Mouse (Mus musculus) limb, embryonic 13.5 days (tissue): ENCODE data around the gene Kirrel3. TPM values are rescaled to one million over a fixed set of nuclear protein-coding genes. Genes with fewer than 3 reads are reported as not detected.

Experiments
- ATAC-seq: fragments of 200-750 bp; cut with Nextera tagmentation; 2 replicates; pipeline ENCODE4 v1.8.0; 2017; ENCODE audit warnings: low read depth, moderate number of reproducible peaks, moderate TSS enrichment; ENCODE audit not compliant: low FRiP score
- H3K27ac ChIP-seq: fragments of 300-500 bp; sonication (generic); 2 replicates; pipeline ENCODE4 v1.5.1; 2015; ENCODE audit warnings: inconsistent platforms, mild to moderate bottlenecking, moderate library complexity
- H3K27me3 ChIP-seq: fragments of 300-500 bp; sonication (generic); 2 replicates; pipeline ENCODE4 v1.6.1; 2015; ENCODE audit warnings: mild to moderate bottlenecking, inconsistent platforms
- H3K36me3 ChIP-seq: fragments of 300-500 bp; sonication (generic); 2 replicates; pipeline ENCODE4 v1.6.1; 2015; ENCODE audit warnings: inconsistent platforms, mild to moderate bottlenecking, moderate library complexity
- H3K4me1 ChIP-seq: fragments of 300-500 bp; sonication (generic); 2 replicates; pipeline ENCODE4 v1.6.1; 2015; ENCODE audit warnings: inconsistent platforms
- H3K4me2 ChIP-seq: fragments of 300-500 bp; sonication (generic); replicated peaks from 2 replicates; pipeline ENCODE4 v1.6.1; 2015; ENCODE audit warnings: inconsistent platforms, mild to moderate bottlenecking, moderate library complexity
- H3K4me3 ChIP-seq: fragments of 300-500 bp; sonication (generic); 2 replicates; pipeline ENCODE4 v1.5.1; 2015; ENCODE audit warnings: moderate library complexity, mild to moderate bottlenecking, inconsistent platforms
- H3K9ac ChIP-seq: fragments of 300-500 bp; sonication (generic); 2 replicates; pipeline ENCODE4 v1.6.1; 2015; ENCODE audit warnings: mild to moderate bottlenecking, inconsistent platforms
- H3K9me3 ChIP-seq: fragments of 300-500 bp; sonication (generic); 2 replicates; pipeline ENCODE4 v1.6.1; 2016; ENCODE audit warnings: inconsistent platforms
- WGBS: fragments of 180-500 bp; shearing (Covaris S2); methylation state at CpG from one replicate; pipeline ENCODE4 v1.1.7; 2015; 5-methylcytosine and 5-hydroxymethylcytosine counted together
- polyA plus RNA-seq: library from polyadenylated mRNA; unstranded; fragments of >200 nt; fragmentation: Nextera tagmentation; extraction: Ambion mirVana; gene quantifications from 2 replicates; pipeline ENCODE4 v1.2.1, GENCODE M21; 2015

Kirrel3 gene
- polyA plus RNA-seq, 1 experiment from 2014 or later: 20.8 TPM

DNA sequence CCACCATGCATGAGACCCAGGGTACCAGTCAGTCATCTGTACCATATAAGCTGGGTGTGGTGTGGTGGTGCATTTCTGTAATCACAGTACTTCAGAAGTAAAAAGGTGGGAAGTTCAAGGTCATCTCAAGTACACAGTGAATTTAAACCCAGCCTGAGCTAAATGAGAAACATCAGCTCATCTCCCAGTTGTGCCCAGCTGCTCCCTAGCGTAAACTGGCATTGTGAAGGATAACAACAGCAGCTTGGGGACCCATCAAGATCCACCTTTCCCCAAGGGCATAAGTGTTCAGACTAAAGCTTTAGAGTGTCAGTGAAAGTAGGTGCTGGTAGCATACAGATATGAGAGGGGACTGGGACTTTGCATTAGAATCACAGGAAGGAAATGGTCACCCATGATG, 488.6 kb downstream of the Kirrel3 start:
- 88% methylated on average over 1 of the region's 1 CpGs for WGBS
- no peak overlapping the region for H3K27ac ChIP-seq
- ATAC-seq: no peak
- H3K9ac ChIP-seq: no peak overlapping the region
- no peaks in the 10 kb centered on the region for H3K9me3 ChIP-seq
- peaks cover 5% of the 10 kb centered on the region; the same call in 1 of the 2 replicates for H3K27me3 ChIP-seq
- H3K4me2 ChIP-seq: no peak overlapping the region
- no peaks in the 10 kb centered on the region for H3K36me3 ChIP-seq
- H3K4me3 ChIP-seq: no peak overlapping the region
- H3K4me1 ChIP-seq: peaks cover 20% of the 10 kb centered on the region

DNA sequence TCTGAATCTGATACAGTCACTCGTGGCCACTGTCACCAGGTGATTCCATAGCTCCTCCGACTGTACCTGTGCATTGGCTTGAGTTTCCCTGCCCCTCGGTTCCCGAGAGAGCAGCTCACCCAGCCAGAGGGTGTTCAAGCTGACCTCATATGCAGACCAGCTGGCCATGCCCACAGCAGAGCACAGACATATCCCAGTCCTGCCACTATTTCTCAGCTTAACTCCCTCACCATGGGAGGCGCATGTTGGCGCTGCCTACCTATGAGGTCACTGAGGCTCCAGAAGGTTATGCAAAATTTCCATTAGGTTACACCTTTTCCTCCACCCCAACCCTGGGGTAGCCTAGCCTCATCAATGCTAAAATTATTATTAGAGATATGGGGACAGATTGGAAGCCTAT, 489.6 kb downstream of the Kirrel3 start:
- Histone ChIP-seq H3K4me1 (peaks cover 20% of the 10 kb centered on the region), H3K9me3 (no peaks in the 10 kb centered on the region), H3K27ac (no peak overlapping the region), H3K4me2 (no peak overlapping the region), H3K9ac (no peak overlapping the region), H3K27me3 (peaks cover 5% of the 10 kb centered on the region; the same call in 1 of the 2 replicates), H3K4me3 (no peak overlapping the region), H3K36me3 (no peaks in the 10 kb centered on the region)
- whole genome bisulfite sequencing: 82% methylated on average over 6 of the region's 6 CpGs
- no peak for ATAC-seq

DNA sequence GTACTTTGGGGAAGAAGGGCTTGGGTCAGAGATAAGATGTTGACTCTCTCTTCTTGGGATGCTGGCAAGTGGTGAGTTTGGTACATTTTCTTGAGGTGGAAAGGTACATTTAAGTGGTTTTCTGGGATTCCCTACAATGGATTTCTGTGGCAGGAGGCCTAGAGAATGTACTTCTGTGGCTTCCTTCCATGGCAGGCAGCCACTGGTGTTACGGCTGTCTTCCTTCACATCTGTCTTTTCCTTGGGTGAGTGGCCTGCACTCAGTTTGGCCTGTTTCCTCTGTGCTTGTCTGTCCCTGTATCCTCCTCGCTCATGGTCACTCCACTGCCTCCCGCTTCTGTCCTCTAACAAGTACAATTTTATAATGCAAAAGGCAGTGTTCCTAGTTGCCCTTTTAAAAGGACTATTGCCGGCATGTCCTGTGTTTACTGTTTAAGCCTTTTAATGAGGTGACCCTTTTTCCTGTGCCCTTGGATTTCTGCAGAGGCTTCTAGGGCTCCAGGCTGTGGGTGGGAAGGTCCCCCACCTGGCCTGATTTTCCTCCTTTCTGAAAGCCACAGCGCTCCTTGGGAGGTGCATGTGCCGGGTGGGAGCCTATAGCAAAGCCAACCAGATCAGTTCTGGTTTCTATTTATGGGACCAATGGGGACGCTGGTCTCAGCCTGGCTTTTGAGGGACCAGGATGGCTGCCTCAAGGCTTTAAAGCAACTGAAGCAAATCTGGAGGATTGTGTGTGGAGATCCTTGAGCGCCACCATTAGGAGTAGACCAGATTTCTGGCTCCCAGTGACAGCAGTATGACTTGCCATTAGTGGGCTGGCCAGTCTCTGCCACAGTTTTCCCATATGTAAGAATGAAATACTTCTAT, 491.1 kb downstream of the Kirrel3 start:
- no peak overlapping the region for H3K4me3 ChIP-seq
- H3K9me3 ChIP-seq: no peaks in the 10 kb centered on the region
- peaks cover 2% of the 10 kb centered on the region; the same call in 1 of the 2 replicates for H3K27me3 ChIP-seq
- H3K4me2 ChIP-seq: no peak overlapping the region
- no peaks in the 10 kb centered on the region for H3K36me3 ChIP-seq
- H3K27ac ChIP-seq: no peak overlapping the region
- no peak overlapping the region for H3K9ac ChIP-seq
- 41% methylated on average over 8 of the region's 8 CpGs for WGBS
- peaks cover 15% of the 10 kb centered on the region for H3K4me1 ChIP-seq
- no peak for ATAC-seq

DNA sequence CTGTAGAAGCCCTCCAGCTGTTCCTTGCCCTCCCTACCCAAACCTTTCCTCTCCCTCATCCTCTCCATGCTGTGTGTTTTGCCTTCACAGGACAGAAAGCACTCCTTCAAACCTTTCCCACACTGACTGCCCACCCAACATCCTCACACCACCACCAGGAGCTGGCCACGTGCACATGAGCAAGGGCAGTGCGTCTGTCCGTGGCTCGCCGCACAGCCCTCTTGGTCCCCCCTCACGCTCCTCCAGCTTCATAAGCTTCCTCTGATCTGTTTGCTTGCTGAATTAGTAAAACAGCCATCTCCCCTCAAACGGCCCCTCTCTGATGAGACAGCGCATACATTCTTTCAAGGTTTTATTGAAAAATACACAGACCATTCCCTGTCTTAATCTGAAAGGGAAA, 492.0 kb downstream of the Kirrel3 start:
- no peaks in the 10 kb centered on the region for H3K36me3 ChIP-seq
- H3K4me2 ChIP-seq: no peak overlapping the region
- peaks cover 2% of the 10 kb centered on the region; the same call in 1 of the 2 replicates for H3K27me3 ChIP-seq
- H3K9ac ChIP-seq: no peak overlapping the region
- WGBS: 68% methylated on average over 8 of the region's 8 CpGs
- peaks cover 15% of the 10 kb centered on the region for H3K4me1 ChIP-seq
- ATAC-seq: no peak
- no peak overlapping the region for H3K27ac ChIP-seq
- no peak overlapping the region for H3K4me3 ChIP-seq
- no peaks in the 10 kb centered on the region for H3K9me3 ChIP-seq

DNA sequence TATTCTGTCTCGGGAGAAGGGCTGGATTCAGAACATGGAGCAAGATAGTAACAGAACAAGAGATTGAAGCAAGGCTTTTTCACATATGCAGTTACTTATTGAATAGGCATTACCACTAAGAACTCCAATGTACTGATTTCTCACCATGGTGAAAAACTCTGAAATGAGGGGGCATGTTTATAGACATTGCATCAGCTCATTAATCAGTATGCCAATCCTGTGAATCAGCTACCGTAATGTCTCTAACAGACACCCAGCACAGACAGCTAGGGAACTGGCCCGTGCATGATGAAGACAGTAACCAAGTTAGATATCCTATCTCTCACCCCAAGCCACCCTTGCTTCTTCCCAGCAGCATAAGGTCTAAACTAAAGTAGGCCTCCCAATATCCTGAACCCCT, 492.5 kb downstream of the Kirrel3 start:
- Histone ChIP-seq H3K4me2 (no peak overlapping the region), H3K4me1 (peaks cover 15% of the 10 kb centered on the region), H3K27ac (no peak overlapping the region), H3K36me3 (no peaks in the 10 kb centered on the region), H3K9me3 (no peaks in the 10 kb centered on the region), H3K4me3 (no peak overlapping the region), H3K27me3 (peaks cover 2% of the 10 kb centered on the region; the same call in 1 of the 2 replicates), H3K9ac (no peak overlapping the region)
- 84% methylated on average over 3 of the region's 3 CpGs for WGBS
- ATAC-seq: no peak

DNA sequence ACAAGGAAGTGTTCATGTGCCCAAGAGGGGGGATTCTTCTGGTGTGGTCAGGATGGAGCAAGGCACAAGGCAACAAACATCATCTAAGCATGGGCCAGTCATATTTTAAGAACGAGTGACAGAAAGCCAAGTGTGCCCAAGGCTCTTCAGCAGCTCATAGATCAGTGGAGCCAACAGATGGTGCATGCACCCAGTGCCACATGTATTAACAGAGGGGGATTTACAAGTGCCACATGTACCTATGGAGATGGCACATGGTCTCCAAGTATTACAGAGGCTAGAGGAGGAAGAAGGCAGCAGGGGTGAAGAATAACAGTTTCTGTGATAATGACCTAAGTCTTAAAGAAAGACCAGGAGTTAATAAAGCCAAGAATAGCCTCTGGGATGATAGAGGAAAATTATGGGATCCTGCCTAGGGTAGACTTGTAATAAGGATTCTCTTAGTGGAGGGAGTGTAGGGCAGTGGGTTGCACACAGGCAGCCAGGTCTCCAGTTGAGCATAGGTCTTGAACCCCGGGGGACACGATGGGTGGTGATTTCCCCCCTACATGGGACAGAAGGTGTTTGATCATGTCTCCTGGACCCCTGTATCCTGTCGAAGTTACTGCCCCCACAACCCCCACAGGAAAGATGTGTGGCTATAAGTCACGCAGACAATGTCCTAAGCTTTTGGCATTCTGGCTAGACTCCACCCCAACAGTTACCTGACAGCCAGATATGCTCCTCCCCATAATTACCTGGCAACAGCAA, 495.0 kb downstream of the Kirrel3 start:
- H3K9me3 ChIP-seq: no peaks in the 10 kb centered on the region
- H3K4me1 ChIP-seq: peaks cover 15% of the 10 kb centered on the region
- no peak overlapping the region for H3K4me3 ChIP-seq
- no peak for ATAC-seq
- no peaks in the 10 kb centered on the region for H3K36me3 ChIP-seq
- no peaks in the 10 kb centered on the region; the same call in 1 of the 2 replicates for H3K27me3 ChIP-seq
- 85% methylated on average over 5 of the region's 5 CpGs for WGBS
- no peak overlapping the region for H3K9ac ChIP-seq
- no peak overlapping the region for H3K4me2 ChIP-seq
- H3K27ac ChIP-seq: no peak overlapping the region

DNA sequence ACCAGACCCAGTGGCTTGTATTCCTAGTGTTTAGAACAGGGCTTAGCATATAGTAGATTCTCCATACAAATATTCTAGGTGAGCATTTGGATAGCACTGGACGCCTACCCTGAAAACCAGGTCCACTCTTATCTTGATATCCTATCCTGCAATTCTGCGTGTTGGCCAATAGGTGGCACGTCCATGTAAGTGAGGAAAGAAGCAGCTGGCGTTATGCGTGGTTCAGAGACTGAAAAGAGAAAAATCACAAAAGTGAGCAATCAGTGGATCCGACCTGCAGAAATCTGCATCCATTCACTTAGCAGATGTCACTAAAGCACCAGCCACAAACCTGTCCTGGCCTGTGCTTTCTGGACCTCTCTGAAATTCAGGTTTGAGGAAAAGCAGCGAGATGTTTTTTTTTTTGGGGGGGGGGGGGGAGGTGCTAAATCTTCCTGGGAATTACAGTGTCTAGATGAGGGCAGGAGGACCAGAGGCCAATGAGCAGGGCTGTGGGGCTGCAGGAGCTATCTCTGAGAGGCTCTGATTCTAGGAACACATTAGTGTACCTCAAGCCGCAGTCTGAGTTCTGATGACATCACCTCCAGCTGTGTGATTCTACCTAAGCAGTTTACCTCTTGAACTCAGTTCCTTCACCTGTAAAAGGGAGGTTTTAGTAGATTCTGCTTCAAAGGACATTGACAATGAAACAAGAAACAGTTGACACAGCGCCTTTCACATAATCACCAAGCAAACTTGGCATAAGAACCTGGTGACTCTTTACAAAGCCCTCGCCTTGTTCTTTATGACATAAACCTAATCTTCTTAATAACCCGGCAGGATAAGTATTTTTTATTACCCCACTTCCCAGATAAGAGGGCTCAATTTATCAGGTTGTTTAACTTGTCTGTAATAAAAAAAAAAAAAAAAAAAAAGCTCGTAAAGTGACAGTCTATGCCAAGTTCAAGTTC, 498.1 kb downstream of the Kirrel3 start:
- ATAC-seq: no peak
- H3K9me3 ChIP-seq: no peaks in the 10 kb centered on the region
- H3K36me3 ChIP-seq: no peaks in the 10 kb centered on the region
- H3K27me3 ChIP-seq: no peaks in the 10 kb centered on the region; the same call in 1 of the 2 replicates
- no peak overlapping the region for H3K9ac ChIP-seq
- H3K4me2 ChIP-seq: peak overlapping the region; percentile 41
- H3K4me3 ChIP-seq: no peak overlapping the region
- no peak overlapping the region for H3K27ac ChIP-seq
- 31% methylated on average over 12 of the region's 12 CpGs for WGBS
- H3K4me1 ChIP-seq: no peaks in the 10 kb centered on the region

DNA sequence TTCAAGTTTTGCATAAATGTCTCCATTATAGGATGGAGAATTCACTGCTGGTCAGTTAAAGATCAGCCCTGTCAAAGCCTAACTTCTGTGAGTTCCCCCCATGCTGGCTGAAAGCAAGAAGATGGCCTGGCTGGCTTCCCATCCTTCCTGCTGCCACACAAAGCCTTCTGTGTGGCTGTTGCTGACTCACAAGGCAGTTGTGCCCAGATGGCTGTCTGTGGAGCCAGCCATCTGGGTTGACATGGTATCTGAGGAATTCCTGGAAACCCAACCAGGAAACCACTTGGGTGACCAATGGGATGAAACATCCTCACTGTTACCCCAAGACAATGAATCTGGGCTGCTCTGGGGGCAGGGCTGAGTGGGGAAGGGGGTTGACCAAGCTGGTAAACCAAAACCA, 500.5 kb downstream of the Kirrel3 start:
- H3K9me3 ChIP-seq: no peaks in the 10 kb centered on the region

DNA sequence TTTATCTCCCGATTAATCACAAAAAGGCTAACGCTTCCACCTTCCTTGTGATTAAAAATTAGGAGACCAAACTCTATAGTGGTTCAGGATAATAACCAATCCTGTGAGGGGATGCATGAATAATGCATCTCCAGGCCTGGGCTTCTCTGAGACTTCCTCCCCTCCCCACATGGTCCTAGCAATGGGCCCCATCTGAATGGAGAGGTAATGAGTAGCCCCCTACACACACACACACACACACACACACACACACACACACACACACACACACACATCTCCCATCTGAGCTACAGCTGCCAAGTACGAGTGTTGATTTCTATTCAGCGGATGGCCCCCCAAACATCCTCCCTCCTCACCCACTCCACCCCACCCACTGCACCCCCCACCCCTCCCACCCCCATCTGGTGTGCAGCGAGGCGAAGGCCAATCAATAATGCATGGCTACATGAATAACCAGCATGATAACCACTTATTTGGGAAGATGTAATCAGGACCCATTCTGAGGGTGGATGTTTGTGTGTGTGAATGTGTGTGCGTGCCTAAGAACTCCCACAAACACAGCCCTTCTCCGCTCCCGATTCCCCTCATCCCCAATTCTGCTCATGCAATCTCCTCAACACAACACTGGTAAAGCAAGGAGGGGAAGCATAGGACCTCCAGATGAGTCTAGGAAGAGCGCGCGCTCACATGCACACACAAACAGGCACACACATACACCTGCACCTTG, 501.9 kb downstream of the Kirrel3 start:
- Histone ChIP-seq H3K4me3 (no peak overlapping the region), H3K9me3 (no peaks in the 10 kb centered on the region), H3K4me2 (no peak overlapping the region), H3K27me3 (no peaks in the 10 kb centered on the region; the same call in 1 of the 2 replicates), H3K4me1 (peaks cover 6% of the 10 kb centered on the region; the same call in 1 of the 2 replicates), H3K27ac (no peak overlapping the region), H3K9ac (no peak overlapping the region), H3K36me3 (no peaks in the 10 kb centered on the region)
- 93% methylated on average over 12 of the region's 12 CpGs for WGBS
- no peak for ATAC-seq

More for the DNA sequence above, 500.5 kb downstream of the Kirrel3 start:
- Histone ChIP-seq H3K4me2 (no peak overlapping the region), H3K4me3 (no peak overlapping the region), H3K27ac (no peak overlapping the region), H3K27me3 (no peaks in the 10 kb centered on the region; the same call in 1 of the 2 replicates), H3K4me1 (no peaks in the 10 kb centered on the region), H3K36me3 (no peaks in the 10 kb centered on the region), H3K9ac (no peak overlapping the region)
- no peak for ATAC-seq

DNA sequence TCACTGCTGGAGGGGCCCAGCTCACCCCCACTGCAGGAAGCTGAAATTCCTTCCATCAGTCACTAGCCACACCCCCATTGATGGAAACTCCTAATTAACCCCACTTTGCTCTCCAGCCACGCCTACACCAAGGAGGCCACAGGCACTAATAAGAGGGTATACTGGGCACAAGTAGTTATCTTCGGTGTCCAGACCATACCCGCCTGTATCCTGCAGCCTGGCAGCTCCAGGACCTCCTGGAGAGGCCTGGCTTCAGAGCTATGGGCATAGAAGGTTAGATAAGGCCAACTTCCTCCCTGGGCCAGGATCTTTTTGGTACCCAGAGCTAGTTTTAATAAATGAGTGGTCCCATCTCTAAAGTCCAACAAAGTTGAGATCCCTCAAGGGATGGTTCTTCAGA, 503.0 kb downstream of the Kirrel3 start:
- H3K4me2 ChIP-seq: no peak overlapping the region
- no peak for ATAC-seq
- H3K27me3 ChIP-seq: no peaks in the 10 kb centered on the region; the same call in 1 of the 2 replicates
- H3K36me3 ChIP-seq: no peaks in the 10 kb centered on the region
- no peak overlapping the region for H3K9ac ChIP-seq
- H3K4me1 ChIP-seq: peaks cover 16% of the 10 kb centered on the region
- WGBS: 66% methylated on average over 3 of the region's 3 CpGs
- no peak overlapping the region for H3K27ac ChIP-seq
- H3K9me3 ChIP-seq: no peaks in the 10 kb centered on the region
- no peak overlapping the region for H3K4me3 ChIP-seq

DNA sequence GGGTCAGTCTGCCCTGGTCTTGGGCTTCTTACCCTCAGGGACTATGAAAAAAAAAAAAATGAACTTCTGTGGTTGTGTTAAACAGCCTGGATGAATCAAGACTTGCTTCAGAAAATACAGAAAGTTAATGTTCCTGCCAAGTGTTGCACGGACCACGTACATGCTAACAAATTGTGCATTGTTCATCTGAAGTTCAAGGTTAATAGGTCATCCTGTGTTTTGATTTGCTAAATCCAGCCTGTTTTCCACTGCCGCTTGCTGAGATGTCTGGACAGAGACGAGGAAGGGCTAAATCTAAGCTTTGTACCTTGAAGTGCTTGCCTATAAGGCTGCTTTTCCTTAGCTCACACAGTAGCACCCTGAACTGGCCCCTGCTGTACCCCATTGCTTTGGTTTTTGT, 506.5 kb downstream of the Kirrel3 start:
- no peak for ATAC-seq
- no peak overlapping the region for H3K4me2 ChIP-seq
- no peak overlapping the region for H3K9ac ChIP-seq
- no peaks in the 10 kb centered on the region for H3K36me3 ChIP-seq
- H3K4me1 ChIP-seq: peaks cover 21% of the 10 kb centered on the region
- H3K27me3 ChIP-seq: no peaks in the 10 kb centered on the region
- no peaks in the 10 kb centered on the region for H3K9me3 ChIP-seq
- H3K27ac ChIP-seq: no peak overlapping the region
- no peak overlapping the region for H3K4me3 ChIP-seq
- 42% methylated on average over 4 of the region's 4 CpGs for whole genome bisulfite sequencing
